Mouse (Mus musculus) limb, embryonic 14.5 days (tissue): ENCODE results near the gene Samhd1. TPM values are rescaled to one million over a fixed set of nuclear protein-coding genes. Genes with fewer than 3 reads are reported as not detected.

ENCODE experiments used
- ATAC-seq: fragments of 200-750 bp; cut with Nextera tagmentation; 2 replicates; pipeline ENCODE4 v1.8.0; 2017; ENCODE audit warnings: low read depth, moderate number of reproducible peaks, moderate TSS enrichment; ENCODE audit not compliant: low FRiP score
- DNase-seq: peaks from one replicate; pipeline ENCODE4 v3.0.0-alpha.2; 2015; ENCODE audit warnings: low spot score
- H3K27ac ChIP-seq: fragments of 300-500 bp; sonication (generic); replicated peaks from 2 replicates; pipeline ENCODE4 v1.5.1; 2014; ENCODE audit warnings: low read depth, mild to moderate bottlenecking, low read length, moderate library complexity, mixed read lengths
- H3K27me3 ChIP-seq: fragments of 300-500 bp; sonication (generic); 2 replicates; pipeline ENCODE4 v1.6.1; 2014; ENCODE audit warnings: low read length, mixed read lengths; ENCODE audit not compliant: control insufficient read depth, insufficient read depth
- H3K36me3 ChIP-seq: fragments of 300-500 bp; sonication (generic); 2 replicates; pipeline ENCODE4 v1.6.1; 2014; ENCODE audit warnings: mild to moderate bottlenecking, low read length, moderate library complexity, mixed read lengths; ENCODE audit not compliant: control insufficient read depth, insufficient read depth
- H3K4me1 ChIP-seq: fragments of 300-500 bp; sonication (generic); 2 replicates; pipeline ENCODE4 v1.6.1; 2014; ENCODE audit warnings: antibody characterized with exemption, low read length, mixed read lengths; ENCODE audit not compliant: control insufficient read depth, insufficient read depth
- H3K4me2 ChIP-seq: fragments of 300-500 bp; sonication (generic); replicated peaks from 2 replicates; pipeline ENCODE4 v1.6.1; 2014; ENCODE audit warnings: low read depth, mild to moderate bottlenecking, low read length, moderate library complexity; ENCODE audit not compliant: severe bottlenecking
- H3K4me3 ChIP-seq: fragments of 300-500 bp; sonication (generic); replicated peaks from 2 replicates; pipeline ENCODE4 v1.5.1; 2014; ENCODE audit warnings: low read length
- H3K9ac ChIP-seq: fragments of 300-500 bp; sonication (generic); 2 replicates; pipeline ENCODE4 v1.6.1; 2014; ENCODE audit warnings: mild to moderate bottlenecking, low read depth, low read length, moderate library complexity; ENCODE audit not compliant: severe bottlenecking
- H3K9me3 ChIP-seq: fragments of 300-500 bp; sonication (generic); 2 replicates; pipeline ENCODE4 v1.6.1; 2016; ENCODE audit warnings: low read length; ENCODE audit not compliant: control insufficient read depth
- POLR2A ChIP-seq: fragments of 200-500 bp; IDR thresholded peaks from 2 replicates; pipeline ENCODE4 v1.8.0; 2012; ENCODE audit warnings: inconsistent platforms, mild to moderate bottlenecking, moderate library complexity, borderline replicate concordance; ENCODE audit not compliant: insufficient read depth, insufficient read length; ENCODE audit errors: extremely low read depth
- WGBS: fragments of 180-500 bp; shearing (Covaris S2); extraction: QIAGEN DNeasy Blood & Tissue Kit; methylation state at CpG from one replicate; pipeline ENCODE4 v1.1.7; 2014; 5-methylcytosine and 5-hydroxymethylcytosine counted together
- polyA plus RNA-seq, 2 experiments: library from polyadenylated mRNA; depleted of rRNA in 1 of 2; stranded (reverse) in 1 of 2; unstranded in 1 of 2; fragments of >200 nt; fragmentation: Nextera tagmentation in 1 of 2; extraction: Ambion mirVana in 1 of 2; gene quantifications; 2 replicates each; pipeline versions ENCODE4 v1.2.1 to v1.2.3; 2012 to 2014

Samhd1 gene
- polyA plus RNA-seq, 2 experiments, result 24.3 to 33.6 TPM

DNA sequence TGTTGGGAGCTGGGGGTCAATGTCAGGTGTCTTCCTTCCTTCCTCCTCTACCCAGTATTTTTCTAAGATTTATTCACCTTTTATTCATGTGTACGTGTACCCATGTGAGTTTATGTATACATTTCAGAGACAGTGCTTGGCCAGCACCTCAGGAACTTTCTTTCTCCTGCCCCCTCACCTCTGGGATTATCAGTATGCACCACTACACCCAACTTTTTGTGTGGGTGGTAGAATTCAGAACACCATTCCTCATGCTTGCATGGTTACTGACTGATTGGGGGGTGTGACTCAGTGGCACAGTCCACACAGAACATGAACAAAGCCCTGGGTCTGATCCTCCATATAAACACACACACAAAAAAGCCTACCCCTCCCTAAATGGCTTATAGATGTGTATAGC, 3.0 kb downstream of the Samhd1 start:
- 0 out of 2 replicates have a peak, but pooled peaks cover 3% of the 10 kb centered on the region for H3K36me3 ChIP-seq
- H3K4me3 ChIP-seq, result no peak overlapping the region
- ATAC-seq (no peak), DNase-seq (no peak)
- peaks cover 5% of the 10 kb centered on the region for H3K4me1 ChIP-seq
- WGBS, result 97% methylated on average over 1 of the region's 1 CpGs
- no peaks in the 10 kb centered on the region for H3K27me3 ChIP-seq
- no peak overlapping the region for H3K4me2 ChIP-seq
- H3K9me3 ChIP-seq, result no peaks in the 10 kb centered on the region
- H3K9ac ChIP-seq, result no peak overlapping the region
- no peak for TF ChIP-seq POLR2A
- H3K27ac ChIP-seq, result no peak overlapping the region

GRCm38 (mm10) chr2:157130813-157131514, 4.1 kb downstream of the Samhd1 start:
- H3K36me3 ChIP-seq, result peaks cover 5% of the 10 kb centered on the region; the same call in 1 of the 2 replicates
- H3K27me3 ChIP-seq, result no peaks in the 10 kb centered on the region
- ATAC-seq (no peak), DNase-seq (no peak)
- TF ChIP-seq POLR2A, result no peak
- H3K4me3 ChIP-seq, result no peak overlapping the region
- no peak overlapping the region for H3K27ac ChIP-seq
- H3K4me2 ChIP-seq, result no peak overlapping the region
- no peaks in the 10 kb centered on the region for H3K9me3 ChIP-seq
- H3K4me1 ChIP-seq, result peaks cover 5% of the 10 kb centered on the region
- 82% methylated on average over 8 of the region's 8 CpGs for WGBS
- H3K9ac ChIP-seq, result no peak overlapping the region

DNA sequence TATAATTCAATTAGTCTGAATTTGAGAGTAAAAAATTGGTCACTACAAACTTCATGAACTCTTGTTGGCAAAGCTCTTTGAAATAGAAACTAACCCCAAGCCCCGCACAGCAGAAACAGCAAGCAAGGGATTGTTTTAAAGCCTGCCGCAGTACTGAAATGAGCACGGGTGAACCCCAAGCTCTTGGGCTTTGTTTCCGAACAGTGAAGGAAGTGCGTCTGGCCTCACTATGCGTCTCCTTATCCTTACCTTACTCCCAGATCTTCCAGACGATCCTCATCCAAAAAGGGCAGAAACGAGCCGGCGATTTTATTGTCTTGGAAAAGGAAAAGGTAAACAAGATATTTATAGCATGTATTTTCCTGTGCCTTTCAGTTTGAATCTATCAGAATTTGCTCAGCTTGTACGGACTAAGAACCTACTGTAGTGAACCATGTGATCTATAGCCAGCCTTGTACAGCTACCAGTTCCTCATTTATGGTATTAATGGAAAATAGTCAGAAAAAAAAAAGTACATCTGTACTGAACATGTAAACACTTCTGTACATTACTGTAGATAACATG, 5.4 kb downstream of the Samhd1 start:
- H3K9me3 ChIP-seq, result no peaks in the 10 kb centered on the region
- H3K27ac ChIP-seq, result no peak overlapping the region
- ATAC-seq (no peak), DNase-seq (no peak)
- no peaks in the 10 kb centered on the region for H3K27me3 ChIP-seq
- TF ChIP-seq POLR2A, result no peak
- peaks cover 5% of the 10 kb centered on the region for H3K4me1 ChIP-seq
- H3K9ac ChIP-seq, result no peak overlapping the region
- no peak overlapping the region for H3K4me2 ChIP-seq
- H3K36me3 ChIP-seq, result peaks cover 9% of the 10 kb centered on the region; the same call in 1 of the 2 replicates
- H3K4me3 ChIP-seq, result no peak overlapping the region
- WGBS, result 73% methylated on average over 11 of the region's 11 CpGs

DNA sequence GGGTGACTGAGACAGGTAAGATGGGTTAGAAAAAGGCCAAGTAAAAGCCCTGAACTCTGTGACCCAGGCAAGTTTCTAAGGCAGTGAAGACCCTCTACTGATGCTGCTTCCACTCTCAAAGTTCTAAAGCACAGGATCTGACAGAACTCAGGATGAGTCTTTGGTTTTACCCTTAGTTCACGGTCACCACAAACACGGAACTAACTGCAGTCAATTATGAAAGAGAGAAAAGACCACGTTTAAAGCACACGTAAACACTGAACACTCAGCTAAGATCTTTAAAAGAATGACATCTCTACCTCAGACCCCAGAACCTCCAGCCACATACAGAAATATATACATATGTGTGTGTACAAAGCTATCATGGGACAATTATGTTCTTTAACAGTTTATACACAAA, 6.0 kb downstream of the Samhd1 start:
- Histone ChIP-seq H3K4me1 (peaks cover 5% of the 10 kb centered on the region), H3K36me3 (peaks cover 13% of the 10 kb centered on the region; the same call in 1 of the 2 replicates), H3K27ac (no peak overlapping the region), H3K4me2 (no peak overlapping the region), H3K9me3 (no peaks in the 10 kb centered on the region), H3K4me3 (no peak overlapping the region), H3K9ac (no peak overlapping the region), H3K27me3 (no peaks in the 10 kb centered on the region)
- ATAC-seq (no peak), DNase-seq (no peak)
- TF ChIP-seq POLR2A, result no peak
- 90% methylated on average over 4 of the region's 4 CpGs for WGBS

GRCm38 (mm10) chr2:157128072-157128471, 7.0 kb downstream of the Samhd1 start:
- 74% methylated on average over 4 of the region's 4 CpGs for WGBS
- Histone ChIP-seq H3K4me1 (no peaks in the 10 kb centered on the region), H3K9me3 (no peaks in the 10 kb centered on the region), H3K4me2 (no peak overlapping the region), H3K27me3 (no peaks in the 10 kb centered on the region), H3K36me3 (peaks cover 15% of the 10 kb centered on the region; the same call in 1 of the 2 replicates), H3K9ac (no peak overlapping the region), H3K4me3 (no peak overlapping the region), H3K27ac (no peak overlapping the region)
- DNase-seq, result no peak
- no peak for ATAC-seq
- no peak for TF ChIP-seq POLR2A
